8 mouse cellular contexts compared by ENCODE assay signal in the genomic region with DNA sequence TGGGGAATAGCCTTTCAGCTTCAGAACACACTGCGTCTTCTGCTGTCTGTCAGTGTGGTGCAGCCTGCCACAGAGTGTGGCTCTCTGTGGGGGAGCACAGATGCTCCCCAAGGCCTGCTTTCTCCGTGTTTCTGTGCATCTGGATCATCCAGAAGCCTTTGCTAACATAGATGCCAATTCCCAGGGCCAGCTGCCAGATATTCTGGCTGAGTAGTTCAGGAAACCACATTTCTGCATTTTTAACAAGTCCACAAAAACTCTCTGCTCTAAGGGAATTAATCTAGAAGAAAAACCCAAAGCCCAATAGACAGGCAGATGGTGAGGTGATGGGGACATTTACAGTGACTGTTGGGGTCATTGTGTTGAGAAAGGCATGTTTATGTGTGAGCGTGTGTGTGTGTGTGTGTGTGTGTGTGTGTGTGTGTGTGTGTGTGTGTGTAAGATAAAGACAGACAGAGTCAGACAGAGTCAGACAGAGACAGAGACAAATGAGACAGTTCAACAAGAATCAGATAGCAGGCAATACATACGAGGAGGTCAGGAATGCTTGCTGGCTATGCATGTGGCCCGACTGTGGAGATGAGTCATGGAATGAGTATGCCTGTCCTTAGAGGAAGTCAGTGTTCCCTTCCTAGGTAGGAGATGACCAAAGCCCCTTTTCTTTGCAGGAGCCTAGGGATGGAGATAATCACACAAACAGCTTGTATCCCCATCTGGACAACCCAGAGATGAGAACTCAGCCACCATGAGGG.
A peak's percentile ranks its signal among the peaks of the same experiment; 100 is the strongest.
DNase-seq lines count a peak whose midpoint lies in the region; ATAC-seq lines count a peak whose summit lies in the region.

No protein-coding gene starts in this region.

- no peaks in the 10 kb centered on the region for H3K36me3 ChIP-seq in megakaryocyte, embryonic 14.5 days (replicated peaks; ENCODE audit: low read length)

- DNase-seq in adrenal gland, postnatal 10 days = peak; percentile 9
- DNase-seq in adrenal gland, adult (ENCODE audit: inconsistent age in 2 of 2, low spot score in 1 of 2) = no peak
- peak; percentile 68 for DNase-seq in layer of hippocampus, adult 11-12 months (ENCODE audit: low spot score)
- DNase-seq in right cerebral cortex, postnatal 25 days = peak; percentile 58
- DNase-seq in spleen, adult 18-20 months = no peak

- no peaks in the 10 kb centered on the region for H3K9me3 ChIP-seq in megakaryocyte, embryonic 14.5 days

- no peak for ATAC-seq in megakaryocyte, adult 5-6 weeks (ENCODE audit: poor library complexity, severe bottlenecking)
- no peak for ATAC-seq in CD4-positive, CD25-positive, alpha-beta regulatory T cell, adult 4 months

- peak overlapping the region; percentile 70 for H3K4me3 ChIP-seq in megakaryocyte, embryonic 14.5 days (replicated peaks)

- peaks cover 1% of the 10 kb centered on the region for H3K27me3 ChIP-seq in megakaryocyte, embryonic 14.5 days (replicated peaks)

- H3K4me1 ChIP-seq in megakaryocyte, embryonic 14.5 days = peaks cover 26% of the 10 kb centered on the region

Comparison
In these comparisons a context has a peak if more than half of its experiments do, and no peak if none do; other contexts are left out.
1. DNase-seq: peak in adrenal gland, postnatal 10 days (single experiment), layer of hippocampus, adult 11-12 months (single experiment) and right cerebral cortex, postnatal 25 days (single experiment); none in adrenal gland, adult (0 of 2) and spleen, adult 18-20 months (0 of 2).